Mouse (Mus musculus) neural tube, embryonic 11.5 days (tissue): Measurements from ENCODE around the gene Gimap3. TPM values are rescaled to one million over a fixed set of nuclear protein-coding genes. Genes with fewer than 3 reads are reported as not detected.
A peak's percentile ranks its signal among the peaks of the same experiment; 100 is the strongest.

Experiments
- ATAC-seq: fragments of 200-750 bp; cut with Nextera tagmentation; 2 replicates; pipeline ENCODE4 v1.8.0; 2017; ENCODE audit warnings: moderate number of reproducible peaks, mild to moderate bottlenecking, moderate TSS enrichment, moderate library complexity; ENCODE audit not compliant: insufficient read depth, low FRiP score, low TSS enrichment
- DNase-seq: peaks from one replicate; pipeline ENCODE4 v3.0.0-alpha.2; 2015; ENCODE audit warnings: low spot score
- H3K27ac ChIP-seq: fragments of 300-500 bp; sonication (generic); 2 replicates; pipeline ENCODE4 v1.5.1; 2014; ENCODE audit warnings: low read depth, mild to moderate bottlenecking, low read length
- H3K27me3 ChIP-seq: fragments of 300-500 bp; sonication (generic); 2 replicates; pipeline ENCODE4 v1.6.1; 2014; ENCODE audit warnings: mild to moderate bottlenecking, low read length, mixed read lengths; ENCODE audit not compliant: control insufficient read depth, insufficient read depth
- H3K36me3 ChIP-seq: fragments of 300-500 bp; sonication (generic); 2 replicates; pipeline ENCODE4 v1.6.1; 2014; ENCODE audit warnings: mild to moderate bottlenecking, low read length, moderate library complexity, mixed read lengths; ENCODE audit not compliant: control insufficient read depth, insufficient read depth
- H3K4me1 ChIP-seq: fragments of 300-500 bp; sonication (generic); 2 replicates; pipeline ENCODE4 v1.6.1; 2014; ENCODE audit warnings: low read length, mixed read lengths; ENCODE audit not compliant: control insufficient read depth, insufficient read depth
- H3K4me2 ChIP-seq: fragments of 300-500 bp; sonication (generic); 2 replicates; pipeline ENCODE4 v1.6.1; 2014; ENCODE audit warnings: low read depth, mild to moderate bottlenecking, moderate library complexity
- H3K4me3 ChIP-seq: fragments of 300-500 bp; sonication (generic); 2 replicates; pipeline ENCODE4 v1.5.1; 2014; ENCODE audit warnings: low read depth, low read length
- H3K9ac ChIP-seq: fragments of 300-500 bp; sonication (generic); 2 replicates; pipeline ENCODE4 v1.6.1; 2014; ENCODE audit warnings: mild to moderate bottlenecking, low read length
- H3K9me3 ChIP-seq: fragments of 300-500 bp; sonication (generic); 2 replicates; pipeline ENCODE4 v1.6.1; 2016; ENCODE audit warnings: low read length; ENCODE audit not compliant: control insufficient read depth
- WGBS: fragments of 180-500 bp; shearing (Covaris S2); extraction: QIAGEN DNeasy Blood & Tissue Kit; methylation state at CpG from one replicate; pipeline ENCODE4 v1.1.7; 2014; 5-methylcytosine and 5-hydroxymethylcytosine counted together
- polyA plus RNA-seq: library from polyadenylated mRNA; unstranded; fragments of >200 nt; fragmentation: Nextera tagmentation; extraction: Ambion mirVana; gene quantifications from 2 replicates; pipeline ENCODE4 v1.2.1, GENCODE M21; 2014

Gimap3 gene
- polyA plus RNA-seq, 1 experiment from 2014 or later, result not detected

- no peak overlapping the region for H3K4me3 ChIP-seq
- H3K27ac ChIP-seq, result no peak overlapping the region
- H3K9me3 ChIP-seq, result no peaks in the 10 kb centered on the region
- H3K27me3 ChIP-seq, result no peaks in the 10 kb centered on the region
- H3K4me2 ChIP-seq, result no peak overlapping the region
- DNase-seq (no peak), ATAC-seq (no peak)
- H3K4me1 ChIP-seq, result no peaks in the 10 kb centered on the region
- H3K36me3 ChIP-seq, result no peaks in the 10 kb centered on the region
- 81% methylated on average over 2 of the region's 2 CpGs for WGBS
- H3K9ac ChIP-seq, result no peak overlapping the region
Measured at GRCm38 (mm10) chr6:48785601-48786000, 14.9 kb upstream of the Gimap3 start.

DNA sequence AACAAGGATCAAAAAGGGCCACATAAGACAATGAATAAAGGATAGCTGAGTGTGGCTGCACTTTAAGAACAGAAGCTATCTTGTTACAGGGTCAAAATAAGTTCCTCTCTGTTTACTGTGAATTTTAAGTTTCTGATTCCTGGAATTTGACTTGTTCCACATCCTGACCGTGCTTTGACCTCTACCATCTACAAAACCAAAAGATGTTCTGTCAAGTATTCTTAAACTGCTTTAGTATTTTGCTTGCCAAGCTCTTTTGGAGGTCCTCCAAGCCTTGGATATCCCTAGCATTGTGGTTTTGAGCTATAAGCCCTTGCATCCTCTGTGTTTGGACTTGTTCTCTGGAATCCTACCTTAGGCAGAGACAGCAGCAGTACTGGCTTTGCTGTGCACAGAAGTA is 14.5 kb upstream of the Gimap3 start:
- H3K9ac ChIP-seq, result no peak overlapping the region
- H3K9me3 ChIP-seq, result no peaks in the 10 kb centered on the region
- H3K4me1 ChIP-seq, result no peaks in the 10 kb centered on the region
- no peaks in the 10 kb centered on the region for H3K27me3 ChIP-seq
- no peak overlapping the region for H3K4me3 ChIP-seq
- no peak overlapping the region for H3K27ac ChIP-seq
- WGBS, result 73% methylated on average over 1 of the region's 1 CpGs
- ATAC-seq (no peak), DNase-seq (no peak)
- H3K36me3 ChIP-seq, result no peaks in the 10 kb centered on the region
- H3K4me2 ChIP-seq, result no peak overlapping the region

DNA sequence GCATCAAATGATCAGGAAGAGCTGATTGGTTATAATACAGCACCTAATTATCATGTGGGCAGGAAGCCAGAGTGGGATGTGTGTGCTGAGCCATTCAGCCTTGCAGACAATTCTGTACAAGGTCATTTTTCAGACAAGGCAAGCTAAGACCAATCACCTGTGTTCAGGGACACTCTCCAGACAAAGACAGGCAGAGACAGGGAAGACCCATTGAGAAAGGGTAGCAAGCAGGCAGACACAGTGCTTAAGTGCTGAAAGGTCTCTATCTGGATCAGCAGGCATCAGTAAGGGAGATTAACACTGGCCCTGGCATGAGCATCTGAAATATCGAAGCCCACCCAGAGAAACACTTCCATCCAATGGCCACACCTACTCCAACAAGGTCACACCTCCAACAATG is 13.8 kb upstream of the Gimap3 start:
- H3K9ac ChIP-seq, result no peak overlapping the region
- no peaks in the 10 kb centered on the region for H3K4me1 ChIP-seq
- ATAC-seq (no peak), DNase-seq (no peak)
- no peaks in the 10 kb centered on the region for H3K9me3 ChIP-seq
- WGBS, result 93% methylated on average over 1 of the region's 1 CpGs
- H3K4me3 ChIP-seq, result no peak overlapping the region
- no peak overlapping the region for H3K27ac ChIP-seq
- no peak overlapping the region for H3K4me2 ChIP-seq
- H3K27me3 ChIP-seq, result no peaks in the 10 kb centered on the region
- H3K36me3 ChIP-seq, result no peaks in the 10 kb centered on the region

DNA sequence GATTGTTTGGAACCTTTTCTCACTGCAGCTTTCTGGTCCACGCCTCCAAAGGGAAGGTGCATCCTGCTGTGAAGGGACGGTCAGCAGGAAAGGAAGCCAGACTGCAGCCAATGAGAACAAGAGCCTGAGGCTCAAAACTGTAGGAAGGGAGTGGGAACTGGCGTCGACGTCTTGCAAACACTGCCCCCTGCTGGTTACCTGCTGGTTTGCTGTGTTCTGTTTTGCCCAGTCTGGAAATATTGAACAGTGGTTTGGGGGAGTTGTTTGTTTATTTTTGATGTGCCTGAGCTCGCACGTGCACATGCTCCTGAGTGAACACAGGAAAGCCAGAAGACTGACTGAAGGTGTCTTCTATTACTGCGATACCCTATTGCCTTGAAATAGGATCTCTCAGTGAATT is 1.4 kb upstream of the Gimap3 start:
- H3K36me3 ChIP-seq, result no peaks in the 10 kb centered on the region
- 13% methylated on average over 8 of the region's 8 CpGs for WGBS

DNA sequence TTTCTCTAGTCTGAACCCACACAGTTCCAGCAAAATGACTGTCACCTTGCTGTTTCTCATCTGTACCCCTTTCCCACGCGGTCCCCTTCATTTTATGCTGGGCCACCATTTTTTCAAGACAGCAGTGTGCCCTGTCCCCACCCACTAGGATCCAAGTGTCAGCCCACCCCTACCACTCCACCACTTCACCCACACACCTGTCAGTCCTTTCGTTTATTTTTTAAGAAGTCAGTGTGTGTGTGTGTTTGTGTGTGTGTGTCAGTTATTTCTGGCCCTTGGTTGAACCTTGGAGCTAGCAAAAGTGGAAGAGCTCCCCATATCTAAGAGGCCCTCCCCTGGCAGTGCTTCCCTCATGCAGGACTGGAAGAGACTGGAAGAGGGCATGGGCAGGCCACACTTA is 1.7 kb downstream of the Gimap3 start:
- 93% methylated on average over 3 of the region's 3 CpGs for WGBS
- ATAC-seq (no peak), DNase-seq (no peak)
- Histone ChIP-seq H3K36me3 (no peaks in the 10 kb centered on the region), H3K9ac (no peak overlapping the region), H3K4me2 (no peak overlapping the region), H3K4me3 (no peak overlapping the region), H3K4me1 (no peaks in the 10 kb centered on the region), H3K9me3 (no peaks in the 10 kb centered on the region), H3K27ac (no peak overlapping the region), H3K27me3 (no peaks in the 10 kb centered on the region)

More for the DNA sequence above, 1.4 kb upstream of the Gimap3 start:
- DNase-seq (peak; percentile 78), ATAC-seq (peak; percentile 27; the same call in 1 of the 2 replicates)
- H3K4me3 ChIP-seq, result no peak overlapping the region
- no peak overlapping the region for H3K27ac ChIP-seq
- H3K4me1 ChIP-seq, result no peaks in the 10 kb centered on the region
- H3K9ac ChIP-seq, result no peak overlapping the region
- H3K27me3 ChIP-seq, result no peaks in the 10 kb centered on the region
- no peak overlapping the region for H3K4me2 ChIP-seq
- no peaks in the 10 kb centered on the region for H3K9me3 ChIP-seq

DNA sequence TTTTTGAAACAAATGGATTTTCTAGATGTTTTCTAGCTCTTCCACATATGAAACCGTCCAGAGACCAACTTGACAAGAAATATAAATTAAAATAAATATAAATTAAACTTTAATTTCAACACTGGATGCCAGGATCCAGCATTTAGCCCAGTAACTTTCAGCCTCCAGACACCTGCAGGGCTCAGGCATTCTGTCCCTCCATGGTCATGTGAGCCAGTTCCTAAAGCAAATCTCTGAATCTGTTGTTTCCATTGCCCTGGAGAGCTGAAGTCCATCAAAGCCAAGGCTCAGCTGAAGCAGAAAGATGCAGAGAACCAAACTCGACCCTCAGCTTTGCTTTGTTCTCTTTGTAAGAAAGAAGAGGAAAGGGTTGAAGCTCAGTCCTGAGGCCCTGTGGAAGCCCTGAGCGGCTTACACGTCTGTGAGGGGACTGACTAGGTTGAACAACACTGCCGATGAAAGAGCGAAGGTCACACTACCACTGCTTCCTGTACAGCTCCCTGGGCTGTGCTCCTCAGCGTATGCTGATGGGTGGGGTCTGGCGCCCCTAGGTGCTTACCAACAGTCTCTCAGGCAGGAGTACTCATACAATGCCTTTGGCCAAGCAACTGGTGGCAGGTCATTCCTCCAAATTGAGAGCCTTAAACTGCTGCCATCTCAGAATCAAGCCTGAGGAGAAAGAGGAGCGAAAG is 2.3 kb downstream of the Gimap3 start:
- Histone ChIP-seq H3K4me1 (no peaks in the 10 kb centered on the region), H3K27ac (no peak overlapping the region), H3K36me3 (no peaks in the 10 kb centered on the region), H3K27me3 (no peaks in the 10 kb centered on the region), H3K9ac (no peak overlapping the region), H3K4me2 (no peak overlapping the region), H3K9me3 (no peaks in the 10 kb centered on the region), H3K4me3 (no peak overlapping the region)
- 80% methylated on average over 9 of the region's 9 CpGs for WGBS
- ATAC-seq (no peak), DNase-seq (no peak)

- DNase-seq (no peak), ATAC-seq (no peak)
- WGBS, result 97% methylated on average over 10 of the region's 10 CpGs
- H3K27ac ChIP-seq, result no peak overlapping the region
- H3K27me3 ChIP-seq, result no peaks in the 10 kb centered on the region
- H3K9ac ChIP-seq, result no peak overlapping the region
- H3K4me2 ChIP-seq, result no peak overlapping the region
- H3K36me3 ChIP-seq, result no peaks in the 10 kb centered on the region
- no peaks in the 10 kb centered on the region for H3K9me3 ChIP-seq
- no peaks in the 10 kb centered on the region for H3K4me1 ChIP-seq
- H3K4me3 ChIP-seq, result no peak overlapping the region
Measured at GRCm38 (mm10) chr6:48764496-48764895, 6.2 kb downstream of the Gimap3 start.

GRCm38 (mm10) chr6:48763567-48764270 is 6.9 kb downstream of the Gimap3 start:
- Histone ChIP-seq H3K36me3 (no peaks in the 10 kb centered on the region), H3K27me3 (no peaks in the 10 kb centered on the region), H3K4me2 (no peak overlapping the region), H3K4me3 (no peak overlapping the region), H3K9ac (no peak overlapping the region), H3K4me1 (no peaks in the 10 kb centered on the region), H3K27ac (no peak overlapping the region), H3K9me3 (no peaks in the 10 kb centered on the region)
- ATAC-seq, result no peak
- WGBS, result 87% methylated on average over 7 of the region's 7 CpGs
- DNase-seq, result no peak
